Mouse (Mus musculus) frontal cortex, postnatal 25 days (tissue): Measurements from ENCODE around the gene 6030468B19Rik.

Source experiments
- DNase-seq, 2 experiments: peaks; one replicate each; pipeline ENCODE4 v3.0.0; 2022; ENCODE audit warnings: low spot score in 2 of 2

The 6030468B19Rik gene

DNA sequence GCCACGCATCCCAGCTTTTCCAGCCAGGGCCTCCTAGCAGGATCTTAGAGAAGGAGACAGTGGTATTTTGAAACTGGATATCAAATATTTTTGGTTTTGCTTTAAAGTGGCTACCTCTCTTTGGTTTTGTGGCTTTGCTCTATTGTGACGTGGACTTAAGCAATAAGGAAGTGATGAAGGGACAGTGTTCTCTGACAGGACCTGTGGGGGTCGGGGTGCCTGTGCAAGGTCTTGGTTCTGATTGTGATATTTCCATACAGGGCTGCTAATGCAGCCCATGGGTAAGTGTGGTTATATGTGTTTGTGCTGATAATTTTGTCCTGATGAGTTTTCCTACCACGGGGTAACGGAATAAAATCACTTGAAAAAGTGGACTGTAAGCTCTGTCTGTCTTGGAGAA, 57.9 kb downstream of the 6030468B19Rik start:
- DNase-seq, result no peak

DNA sequence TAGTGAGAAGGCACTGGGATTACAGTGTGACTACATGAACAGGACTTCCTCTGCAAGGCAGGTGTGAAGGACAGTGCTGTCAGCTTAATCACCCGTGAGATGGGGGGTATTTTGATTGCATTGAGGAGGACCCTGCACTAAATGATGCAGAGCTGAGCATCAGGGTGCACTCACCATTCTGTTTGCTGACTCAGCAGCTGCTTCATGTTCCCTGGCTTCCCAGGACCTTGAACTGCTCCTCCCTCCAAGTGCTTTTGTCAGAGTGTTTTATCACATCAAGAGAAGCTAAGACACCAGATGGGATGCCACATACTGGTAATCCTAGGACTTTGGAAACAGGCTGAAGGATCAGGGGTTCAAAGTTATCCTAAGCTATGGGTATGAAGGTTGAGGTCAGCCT, 58.5 kb downstream of the 6030468B19Rik start:
- no peak for DNase-seq
